Mouse (Mus musculus) forebrain, embryonic 11.5 days (tissue): ENCODE results near the gene Efcab11. TPM values are rescaled to one million over a fixed set of nuclear protein-coding genes. Genes with fewer than 3 reads are reported as not detected.
"Not testable (repeated sequence)": the region's sequence is repeated elsewhere in the genome, so short reads cannot be mapped to it uniquely, and the experiment has no call there.

Experiments used
- ATAC-seq: fragments of 200-750 bp; cut with Nextera tagmentation; replicated peaks from 2 replicates; pipeline ENCODE4 v1.8.0; 2017; ENCODE audit warnings: moderate TSS enrichment; ENCODE audit not compliant: low FRiP score
- DNase-seq: peaks from one replicate; pipeline ENCODE4 v3.0.0-alpha.2; 2017; ENCODE audit warnings: low spot score
- H3K27ac ChIP-seq: fragments of 300-500 bp; sonication (generic); 2 replicates; pipeline ENCODE4 v1.5.1; 2014; ENCODE audit warnings: low read depth, low read length
- H3K27me3 ChIP-seq: fragments of 300-500 bp; sonication (generic); 2 replicates; pipeline ENCODE4 v1.6.1; 2014; ENCODE audit warnings: mild to moderate bottlenecking, low read length, mixed read lengths; ENCODE audit not compliant: control insufficient read depth, insufficient read depth
- H3K36me3 ChIP-seq: fragments of 300-500 bp; sonication (generic); 2 replicates; pipeline ENCODE4 v1.6.1; 2014; ENCODE audit warnings: mild to moderate bottlenecking, low read length, moderate library complexity, mixed read lengths; ENCODE audit not compliant: control insufficient read depth, insufficient read depth
- H3K4me1 ChIP-seq: fragments of 300-500 bp; sonication (generic); replicated peaks from 2 replicates; pipeline ENCODE4 v1.6.1; 2014; ENCODE audit warnings: low read length, mixed read lengths; ENCODE audit not compliant: control insufficient read depth, insufficient read depth
- H3K4me2 ChIP-seq: fragments of 300-500 bp; sonication (generic); 2 replicates; pipeline ENCODE4 v1.6.1; 2014; ENCODE audit warnings: low read depth, mild to moderate bottlenecking, low read length, moderate library complexity, mixed read lengths; ENCODE audit not compliant: severe bottlenecking
- H3K4me3 ChIP-seq: fragments of 300-500 bp; sonication (generic); 2 replicates; pipeline ENCODE4 v1.5.1; 2014; ENCODE audit warnings: low read depth, low read length
- H3K9ac ChIP-seq: fragments of 300-500 bp; sonication (generic); 2 replicates; pipeline ENCODE4 v1.6.1; 2014; ENCODE audit warnings: low read length
- H3K9me3 ChIP-seq: fragments of 300-500 bp; sonication (generic); 2 replicates; pipeline ENCODE4 v1.6.1; 2016; ENCODE audit warnings: low read length, mixed read lengths; ENCODE audit not compliant: control insufficient read depth
- WGBS: fragments of 180-500 bp; shearing (Covaris S2); extraction: QIAGEN DNeasy Blood & Tissue Kit; methylation state at CpG from one replicate; pipeline ENCODE4 v1.1.7; 2014; 5-methylcytosine and 5-hydroxymethylcytosine counted together
- polyA plus RNA-seq: library from polyadenylated mRNA; unstranded; fragments of >200 nt; fragmentation: Nextera tagmentation; extraction: Ambion mirVana; gene quantifications from 2 replicates; pipeline ENCODE4 v1.2.1, GENCODE M21; 2014

The Efcab11 gene
- polyA plus RNA-seq, 1 experiment from 2014 or later: 25.9 TPM

DNA sequence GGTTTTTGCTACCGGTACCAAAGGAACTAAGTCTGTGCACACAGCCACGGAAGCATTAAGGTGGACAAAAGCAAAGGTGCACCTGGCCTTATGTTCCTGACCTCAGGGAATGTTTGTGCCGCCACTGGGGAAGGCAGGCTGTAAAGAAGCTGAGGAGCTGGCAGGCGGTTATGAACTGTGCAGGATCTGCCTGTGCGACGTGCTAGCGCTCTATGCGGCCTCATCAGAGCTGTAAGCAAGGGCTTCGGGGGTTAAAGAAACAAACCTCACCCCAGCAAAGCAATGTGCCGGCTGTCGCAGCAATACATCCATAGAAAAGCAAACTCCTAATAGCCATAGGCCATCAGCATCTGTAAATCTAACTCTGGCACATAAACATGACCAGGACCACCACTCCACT, 46.1 kb downstream of the Efcab11 start:
- no peak for DNase-seq

DNA sequence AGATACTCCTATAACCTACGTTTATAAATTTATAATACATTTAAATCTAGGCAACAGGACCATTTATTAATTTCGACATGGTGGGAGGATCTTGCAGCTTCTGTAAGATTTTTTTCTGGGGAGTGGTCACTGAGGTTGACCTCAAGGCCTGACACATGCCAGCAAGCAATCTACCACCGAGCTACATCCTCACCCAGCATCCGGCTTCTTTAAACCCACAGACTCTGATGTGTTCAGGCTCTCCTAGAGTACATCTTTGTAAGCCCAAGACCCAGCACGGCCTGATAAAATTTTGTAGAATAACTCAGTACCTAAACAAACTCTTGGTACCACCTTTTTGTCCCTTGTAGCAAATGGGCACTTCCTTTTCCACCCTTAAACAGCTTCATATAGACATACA, 46.7 kb downstream of the Efcab11 start:
- Histone ChIP-seq H3K4me2 (no peak overlapping the region), H3K4me1 (0 out of 2 replicates have a peak, but pooled peaks cover 5% of the 10 kb centered on the region), H3K9ac (no peak overlapping the region), H3K4me3 (no peak overlapping the region), H3K36me3 (no peaks in the 10 kb centered on the region), H3K27me3 (no peaks in the 10 kb centered on the region), H3K9me3 (no peaks in the 10 kb centered on the region; the same call in 1 of the 2 replicates), H3K27ac (no peak overlapping the region)
- whole genome bisulfite sequencing: 89% methylated on average over 5 of the region's 5 CpGs
- no peak for ATAC-seq
- no peak for DNase-seq

More for the DNA sequence above, 46.1 kb downstream of the Efcab11 start:
- H3K9ac ChIP-seq: no peak overlapping the region
- H3K4me1 ChIP-seq: 0 out of 2 replicates have a peak, but pooled peaks cover 5% of the 10 kb centered on the region
- 86% methylated on average over 11 of the region's 11 CpGs for WGBS
- no peaks in the 10 kb centered on the region for H3K36me3 ChIP-seq
- no peak overlapping the region for H3K4me2 ChIP-seq
- no peaks in the 10 kb centered on the region for H3K27me3 ChIP-seq
- H3K9me3 ChIP-seq: no peaks in the 10 kb centered on the region; the same call in 1 of the 2 replicates
- H3K27ac ChIP-seq: no peak overlapping the region
- no peak overlapping the region for H3K4me3 ChIP-seq
- ATAC-seq: no peak

DNA sequence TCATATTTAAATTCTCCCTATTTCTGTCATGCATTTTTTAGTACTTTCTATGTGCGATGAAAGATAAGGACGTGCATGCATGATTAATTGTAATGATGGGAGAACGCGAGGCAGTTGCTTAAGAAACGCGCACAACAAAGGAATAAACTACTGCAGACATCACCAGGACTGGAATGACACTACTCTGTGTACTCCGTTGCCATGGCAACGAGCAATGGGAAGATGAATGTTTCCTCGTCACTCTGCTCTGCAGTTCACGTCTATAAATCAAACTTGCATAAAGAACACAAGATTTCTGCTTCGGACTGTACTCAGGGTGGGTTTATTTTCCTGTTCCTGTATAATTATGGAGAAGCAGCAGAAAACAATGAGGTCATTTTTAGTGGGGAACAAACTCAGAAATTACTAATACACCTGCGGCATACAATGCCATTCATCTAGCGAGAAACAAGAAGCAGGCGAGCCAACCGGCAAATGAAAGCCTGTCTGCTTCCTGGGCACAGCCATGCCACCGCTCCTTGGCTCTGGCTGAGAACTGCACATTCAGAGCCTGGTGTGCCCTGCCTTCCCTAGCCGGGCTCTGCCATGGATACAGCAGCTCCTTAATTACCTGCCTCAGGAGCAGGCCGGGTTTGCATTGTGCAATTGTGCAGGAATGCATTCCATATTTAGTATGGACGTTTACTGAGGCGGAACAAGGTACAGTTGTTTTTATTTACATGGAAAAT, 47.7 kb downstream of the Efcab11 start:
- WGBS: 65% methylated on average over 20 of the region's 20 CpGs
- H3K4me1 ChIP-seq: 0 out of 2 replicates have a peak, but pooled peaks cover 5% of the 10 kb centered on the region
- no peaks in the 10 kb centered on the region for H3K27me3 ChIP-seq
- no peak overlapping the region for H3K27ac ChIP-seq
- no peak overlapping the region for H3K4me2 ChIP-seq
- H3K9me3 ChIP-seq: no peaks in the 10 kb centered on the region; the same call in 1 of the 2 replicates
- H3K9ac ChIP-seq: no peak overlapping the region
- H3K36me3 ChIP-seq: no peaks in the 10 kb centered on the region
- peak; percentile 59 for DNase-seq
- peak; percentile 61 for ATAC-seq
- no peak overlapping the region for H3K4me3 ChIP-seq

GRCm38 (mm10) chr12:99833476-99833875, 50.8 kb downstream of the Efcab11 start:
- no peaks in the 10 kb centered on the region; the same call in 1 of the 2 replicates for H3K9me3 ChIP-seq
- H3K36me3 ChIP-seq: no peaks in the 10 kb centered on the region
- H3K9ac ChIP-seq: no peak overlapping the region
- ATAC-seq (no peak), DNase-seq (no peak)
- no peak overlapping the region for H3K4me3 ChIP-seq
- no peaks in the 10 kb centered on the region for H3K27me3 ChIP-seq
- no peak overlapping the region for H3K27ac ChIP-seq
- no peak overlapping the region for H3K4me2 ChIP-seq
- WGBS: 98% methylated on average over 1 of the region's 1 CpGs
- H3K4me1 ChIP-seq: 0 out of 2 replicates have a peak, but pooled peaks cover 5% of the 10 kb centered on the region

DNA sequence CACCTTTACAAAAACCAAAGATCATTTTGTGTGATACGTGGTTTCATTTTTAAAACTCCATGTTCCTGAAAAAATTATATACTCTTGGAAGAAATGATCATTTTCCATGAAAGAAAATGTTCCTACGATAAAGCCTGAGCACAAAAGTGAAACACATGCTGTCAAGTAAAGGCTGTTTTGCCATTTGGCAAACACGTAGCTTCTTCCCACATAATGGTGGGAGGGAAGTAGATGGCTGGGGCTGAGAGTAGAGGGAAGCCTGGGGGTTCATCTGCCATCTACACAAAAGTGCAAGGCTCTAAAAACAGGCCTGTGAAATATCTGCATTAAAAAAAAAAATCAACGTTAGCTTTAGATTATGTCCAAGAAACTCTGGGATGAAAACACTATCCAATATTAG, 61.6 kb downstream of the Efcab11 start:
- no peak overlapping the region for H3K4me2 ChIP-seq
- H3K9me3 ChIP-seq: no peaks in the 10 kb centered on the region
- H3K27me3 ChIP-seq: no peaks in the 10 kb centered on the region
- no peak overlapping the region for H3K4me3 ChIP-seq
- no peak overlapping the region for H3K27ac ChIP-seq
- DNase-seq (no peak), ATAC-seq (no peak)
- H3K9ac ChIP-seq: no peak overlapping the region
- no peaks in the 10 kb centered on the region for H3K4me1 ChIP-seq
- WGBS: 92% methylated on average over 4 of the region's 4 CpGs
- peaks cover 3% of the 10 kb centered on the region; the same call in 1 of the 2 replicates for H3K36me3 ChIP-seq

- no peak overlapping the region for H3K9ac ChIP-seq
- peaks cover 3% of the 10 kb centered on the region; the same call in 1 of the 2 replicates for H3K36me3 ChIP-seq
- no peak overlapping the region for H3K4me3 ChIP-seq
- no peaks in the 10 kb centered on the region for H3K27me3 ChIP-seq
- DNase-seq: no peak
- H3K9me3 ChIP-seq: no peaks in the 10 kb centered on the region
- 83% methylated on average over 12 of the region's 12 CpGs for WGBS
- no peak overlapping the region for H3K4me2 ChIP-seq
- ATAC-seq: no peak
- no peak overlapping the region for H3K27ac ChIP-seq
- no peaks in the 10 kb centered on the region for H3K4me1 ChIP-seq
These were observed 62.8 kb downstream of the Efcab11 start for GRCm38 (mm10) chr12:99821309-99821934.

GRCm38 (mm10) chr12:99819186-99819974, 64.9 kb downstream of the Efcab11 start:
- 83% methylated on average over 4 of the region's 4 CpGs for WGBS
- DNase-seq (no peak), ATAC-seq (no peak)
- no peaks in the 10 kb centered on the region for H3K4me1 ChIP-seq
- H3K4me3 ChIP-seq: no peak overlapping the region
- H3K27ac ChIP-seq: no peak overlapping the region
- no peaks in the 10 kb centered on the region for H3K9me3 ChIP-seq
- no peaks in the 10 kb centered on the region for H3K36me3 ChIP-seq
- H3K27me3 ChIP-seq: no peaks in the 10 kb centered on the region
- no peak overlapping the region for H3K4me2 ChIP-seq
- no peak overlapping the region for H3K9ac ChIP-seq

- H3K4me2 ChIP-seq, H3K4me3 ChIP-seq, H3K27me3 ChIP-seq, ATAC-seq, H3K9me3 ChIP-seq, H3K36me3 ChIP-seq, H3K9ac ChIP-seq, DNase-seq, H3K4me1 ChIP-seq, H3K27ac ChIP-seq: not testable (repeated sequence)
- 96% methylated on average over 16 of the region's 16 CpGs for WGBS
These were observed 66.2 kb downstream of the Efcab11 start for GRCm38 (mm10) chr12:99818006-99818405.
